Mouse (Mus musculus): ENCODE measurements around the gene Mthfsd. TPM values are rescaled to one million over a fixed set of nuclear protein-coding genes. Genes with fewer than 3 reads are reported as not detected.

The Mthfsd gene
- total and polyA plus RNA-seq, 3 experiments = 23.1 to 36.4 (median 30.7) TPM

DNA sequence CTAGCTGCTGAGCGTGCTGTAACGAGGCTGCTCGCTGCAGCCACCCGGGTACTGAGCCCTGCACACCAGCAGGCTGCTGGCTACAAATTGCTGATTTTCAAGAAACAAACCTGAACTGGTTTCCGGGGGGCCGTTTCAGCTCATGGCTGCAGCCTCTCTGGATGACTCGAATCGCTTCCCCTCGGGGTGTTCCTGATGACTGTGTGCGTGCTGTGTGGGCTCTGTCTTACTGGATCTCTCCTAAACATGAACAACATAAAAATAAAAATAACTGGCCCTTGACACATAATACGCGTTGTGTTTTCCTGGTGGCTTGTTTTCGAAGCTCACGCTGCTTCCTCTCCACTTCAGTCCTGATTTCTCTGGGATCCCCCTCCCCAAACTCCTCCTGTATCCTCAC, 29.5 kb downstream of the Mthfsd start:
- Histone ChIP-seq H3K4me2 (ENCODE audit: insufficient read depth, low read depth, poor library complexity, severe bottlenecking) (no peak overlapping the region), H3K27me3 (replicated peaks) (peaks cover 83% of the 10 kb centered on the region), H3K4me3 (replicated peaks in 1 of 3; ENCODE audit: low read depth in 2 of 3, low read length in 2 of 3, poor library complexity in 1 of 3) (no peak overlapping the region), H3K36me3 (replicated peaks in 1 of 2; ENCODE audit: control insufficient read depth in 1 of 2, insufficient read depth in 1 of 2, low read length in 1 of 2) (no peaks in the 10 kb centered on the region), H3K79me2 (replicated peaks; ENCODE audit: control insufficient read depth, extremely low read depth, insufficient read depth, poor library complexity, severe bottlenecking) (no peaks in the 10 kb centered on the region), H3K27ac (ENCODE audit: insufficient read depth, low read depth) (no peak overlapping the region), H3K4me1 (ENCODE audit: control insufficient read depth in 1 of 2, insufficient read depth in 2 of 2) (no peaks in the 10 kb centered on the region), H3K9ac (ENCODE audit: insufficient read depth, low read depth) (no peak overlapping the region), H3K9me3 (replicated peaks; ENCODE audit: low read length) (peaks cover 20% of the 10 kb centered on the region)
- TF ChIP-seq ZKSCAN1 (IDR thresholded peaks at IDR 0.05; ENCODE audit: borderline replicate concordance, low read depth, low read length) (no peak), E2F4 (IDR thresholded peaks at IDR 0.05; ENCODE audit: insufficient replicate concordance, low read depth, low read length) (no peak), POLR2A (IDR thresholded peaks at IDR 0.05; ENCODE audit: low read depth, low read length) (no peak), CHD2 (IDR thresholded peaks at IDR 0.05; ENCODE audit: low read length) (no peak)
- in situ Hi-C loops (cut with MboI; ENCODE audit: low pct_ligation_motif_present, low pct_unique_long_range_greater_than_20kb, low sequenced_read_pairs) (no loop called here), dilution Hi-C loops (cut with MboI; ENCODE audit: extremely low pct_ligation_motif_present, extremely low pct_unique_long_range_greater_than_20kb, low sequenced_read_pairs) (no loop called here)
- DNase-seq (ENCODE audit: extremely low read depth) = no peak

DNA sequence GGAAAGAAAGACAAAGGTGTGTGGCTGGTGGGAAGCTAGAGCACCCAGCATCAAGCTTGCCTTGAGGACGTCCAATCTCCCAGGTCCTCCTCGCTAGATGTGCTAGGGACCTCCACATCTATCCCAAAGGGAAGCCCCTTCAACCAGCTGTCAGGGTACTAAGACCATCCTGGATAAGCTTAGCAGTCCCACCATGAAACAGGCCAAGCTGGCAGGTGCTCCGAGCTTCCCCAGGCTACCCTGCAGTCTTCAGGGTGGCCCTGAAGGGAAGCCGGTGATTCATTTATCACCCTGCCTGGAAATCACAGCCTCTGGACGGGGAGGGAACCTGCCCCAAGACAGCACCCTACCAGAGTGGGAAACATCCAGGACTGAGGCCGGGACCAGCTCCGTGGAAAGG, 31.6 kb downstream of the Mthfsd start:
- Histone ChIP-seq H3K9me3 (replicated peaks; ENCODE audit: low read length) (peaks cover 5% of the 10 kb centered on the region), H3K27me3 (replicated peaks) (peaks cover 94% of the 10 kb centered on the region), H3K79me2 (replicated peaks; ENCODE audit: control insufficient read depth, extremely low read depth, insufficient read depth, poor library complexity, severe bottlenecking) (no peaks in the 10 kb centered on the region), H3K4me2 (ENCODE audit: insufficient read depth, low read depth, poor library complexity, severe bottlenecking) (no peak overlapping the region), H3K4me3 (replicated peaks in 1 of 3; ENCODE audit: low read depth in 2 of 3, low read length in 2 of 3, poor library complexity in 1 of 3) (no peak overlapping the region), H3K4me1 (ENCODE audit: control insufficient read depth in 1 of 2, insufficient read depth in 2 of 2) (no peaks in the 10 kb centered on the region), H3K36me3 (replicated peaks in 1 of 2; ENCODE audit: control insufficient read depth in 1 of 2, insufficient read depth in 1 of 2, low read length in 1 of 2) (no peaks in the 10 kb centered on the region), H3K9ac (ENCODE audit: insufficient read depth, low read depth) (no peak overlapping the region), H3K27ac (ENCODE audit: insufficient read depth, low read depth) (no peak overlapping the region)
- dilution Hi-C loops (cut with MboI; ENCODE audit: extremely low pct_ligation_motif_present, extremely low pct_unique_long_range_greater_than_20kb, low sequenced_read_pairs) = no loop called here
- DNase-seq (ENCODE audit: extremely low read depth) = no peak
- no peak for TF ChIP-seq RAD21 (IDR thresholded peaks at IDR 0.05; ENCODE audit: low read depth, low read length)
- in situ Hi-C loops (cut with MboI; ENCODE audit: low pct_ligation_motif_present, low pct_unique_long_range_greater_than_20kb, low sequenced_read_pairs) = no loop called here

DNA sequence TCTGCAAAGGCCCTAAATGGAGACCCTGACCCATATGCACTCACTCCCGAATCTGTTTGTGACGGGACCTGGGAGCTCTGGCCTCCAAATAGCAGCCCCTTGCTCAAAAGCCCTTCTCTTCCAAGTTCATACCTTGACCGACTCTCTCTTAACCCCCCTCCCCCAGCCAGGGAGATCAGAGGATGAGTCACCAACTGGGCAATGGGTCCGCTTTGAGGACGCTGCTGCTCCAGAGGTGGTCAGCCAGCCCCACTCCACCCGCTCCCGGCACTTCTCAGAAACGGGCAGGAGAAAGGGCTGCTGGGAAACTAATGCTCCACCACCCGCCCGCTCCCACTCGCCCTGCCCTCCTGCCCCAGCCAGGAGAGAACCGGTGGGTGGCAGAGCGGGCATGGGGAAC, 32.3 kb downstream of the Mthfsd start:
- dilution Hi-C loops (cut with MboI; ENCODE audit: extremely low pct_ligation_motif_present, extremely low pct_unique_long_range_greater_than_20kb, low sequenced_read_pairs) (no loop called here), in situ Hi-C loops (cut with MboI; ENCODE audit: low pct_ligation_motif_present, low pct_unique_long_range_greater_than_20kb, low sequenced_read_pairs) (no loop called here)
- DNase-seq (ENCODE audit: extremely low read depth) = no peak
- no peaks in the 10 kb centered on the region for H3K4me1 ChIP-seq (ENCODE audit: control insufficient read depth in 1 of 2, insufficient read depth in 2 of 2)
- 0 out of 2 replicates have a peak overlapping the region, but pooled peaks have one; percentile 0 for H3K4me2 ChIP-seq (ENCODE audit: insufficient read depth, low read depth, poor library complexity, severe bottlenecking)
- no peak overlapping the region for H3K4me3 ChIP-seq (replicated peaks in 1 of 3; ENCODE audit: low read depth in 2 of 3, low read length in 2 of 3, poor library complexity in 1 of 3)
- TF ChIP-seq MAFK (IDR thresholded peaks at IDR 0.05; ENCODE audit: insufficient replicate concordance, low read length) = no peak
- no peak for TF ChIP-seq JUN (IDR thresholded peaks at IDR 0.05; ENCODE audit: insufficient read depth, low read depth, low read length)
- no peak for TF ChIP-seq NELFE (IDR thresholded peaks at IDR 0.05; ENCODE audit: low read depth, low read length)
- TF ChIP-seq JUND (conservative IDR thresholded peaks at IDR 0.05; ENCODE audit: low read depth, low read length) = no peak
- TF ChIP-seq ZC3H11A (IDR thresholded peaks at IDR 0.05; ENCODE audit: low read depth, low read length) = no peak
- TF ChIP-seq ZKSCAN1 (IDR thresholded peaks at IDR 0.05; ENCODE audit: borderline replicate concordance, low read depth, low read length) = no peak
- TF ChIP-seq NRF1 (IDR thresholded peaks at IDR 0.05; ENCODE audit: low read depth, low read length) = no peak
- no peak for TF ChIP-seq MAX (IDR thresholded peaks at IDR 0.05; ENCODE audit: low read length)
- TF ChIP-seq EP300 (IDR thresholded peaks at IDR 0.05; ENCODE audit: low read length) = no peak
- TF ChIP-seq CHD1 (IDR thresholded peaks at IDR 0.05; ENCODE audit: low read depth, low read length) = no peak
- TF ChIP-seq BHLHE40 (IDR thresholded peaks at IDR 0.05; ENCODE audit: low read depth, low read length) = no peak
- TF ChIP-seq RAD21 (IDR thresholded peaks at IDR 0.05; ENCODE audit: low read depth, low read length) = no peak
- TF ChIP-seq ELF1 (IDR thresholded peaks at IDR 0.05; ENCODE audit: low read depth, low read length) = no peak
- TF ChIP-seq SIN3A (IDR thresholded peaks at IDR 0.05; ENCODE audit: low read length) = no peak
- no peak for TF ChIP-seq E2F4 (IDR thresholded peaks at IDR 0.05; ENCODE audit: insufficient replicate concordance, low read depth, low read length)
- TF ChIP-seq SMC3 (IDR thresholded peaks at IDR 0.05; ENCODE audit: low read depth, low read length) = no peak
- TF ChIP-seq MYC (IDR thresholded peaks at IDR 0.05; ENCODE audit: low read depth, low read length) = no peak
- no peak for TF ChIP-seq MXI1 (IDR thresholded peaks at IDR 0.05; ENCODE audit: low read depth, low read length)
- H3K79me2 ChIP-seq (replicated peaks; ENCODE audit: control insufficient read depth, extremely low read depth, insufficient read depth, poor library complexity, severe bottlenecking) = no peaks in the 10 kb centered on the region
- H3K9me3 ChIP-seq (replicated peaks; ENCODE audit: low read length) = peaks cover 5% of the 10 kb centered on the region
- peaks cover 95% of the 10 kb centered on the region for H3K27me3 ChIP-seq (replicated peaks)
- no peaks in the 10 kb centered on the region for H3K36me3 ChIP-seq (replicated peaks in 1 of 2; ENCODE audit: control insufficient read depth in 1 of 2, insufficient read depth in 1 of 2, low read length in 1 of 2)
- no peak overlapping the region for H3K27ac ChIP-seq (ENCODE audit: insufficient read depth, low read depth)
- H3K9ac ChIP-seq (ENCODE audit: insufficient read depth, low read depth) = no peak overlapping the region
